Mouse (Mus musculus) urinary bladder, postnatal 10 days (tissue): ENCODE results near the gene Kcnma1.

Experiments
- DNase-seq: peaks from one replicate; pipeline ENCODE4 v3.0.0; 2022; ENCODE audit warnings: low spot score

Gene Kcnma1

DNA sequence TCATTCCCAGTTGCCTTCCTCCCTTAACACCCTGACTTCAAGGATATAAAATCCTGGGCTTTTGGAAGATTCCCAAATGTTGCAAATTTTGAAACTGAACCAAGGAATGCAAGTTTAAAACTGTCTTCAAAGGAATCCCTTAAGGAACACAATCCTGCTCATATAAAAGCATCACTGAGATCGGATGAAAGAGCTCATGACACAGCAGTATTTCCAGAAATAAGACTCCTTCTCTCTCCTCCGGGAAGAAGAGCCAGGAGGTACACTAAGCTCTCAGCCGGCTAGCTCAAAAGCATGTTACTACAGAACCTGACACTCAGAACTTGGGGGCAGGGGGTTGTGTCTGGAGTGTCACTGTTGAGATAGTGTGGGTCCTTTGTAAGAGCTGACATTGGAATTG is 325.8 kb downstream of the Kcnma1 start:
- no peak for DNase-seq

DNA sequence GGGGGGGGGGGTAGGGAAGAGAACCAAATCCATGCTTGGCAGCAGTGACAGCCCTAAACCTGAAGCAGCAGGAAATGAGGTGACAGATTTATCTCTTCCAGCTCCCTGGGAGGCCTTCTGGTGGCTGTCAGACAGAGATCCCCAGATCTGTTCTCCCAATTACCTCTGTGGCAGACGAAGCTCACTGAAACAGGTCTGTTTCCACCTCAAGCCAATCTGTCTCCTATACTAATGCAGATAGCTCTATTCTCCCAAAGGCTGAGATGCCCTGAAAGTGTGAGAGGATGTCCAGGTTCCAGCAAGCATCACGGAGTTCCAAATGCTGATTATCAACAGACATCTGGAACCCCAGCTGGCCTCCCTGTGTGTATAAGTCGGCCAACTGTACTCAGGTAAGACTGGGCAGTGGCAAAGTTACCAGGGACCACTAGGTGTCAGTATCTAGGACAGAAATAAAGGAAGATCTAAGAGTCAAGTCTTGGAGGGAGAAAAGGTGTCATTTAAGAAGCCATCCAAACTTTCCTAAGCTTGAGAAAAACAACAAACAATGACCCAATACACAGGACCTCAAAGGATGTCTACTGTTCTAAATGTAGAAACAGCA is 329.7 kb downstream of the Kcnma1 start:
- DNase-seq, result no peak

DNA sequence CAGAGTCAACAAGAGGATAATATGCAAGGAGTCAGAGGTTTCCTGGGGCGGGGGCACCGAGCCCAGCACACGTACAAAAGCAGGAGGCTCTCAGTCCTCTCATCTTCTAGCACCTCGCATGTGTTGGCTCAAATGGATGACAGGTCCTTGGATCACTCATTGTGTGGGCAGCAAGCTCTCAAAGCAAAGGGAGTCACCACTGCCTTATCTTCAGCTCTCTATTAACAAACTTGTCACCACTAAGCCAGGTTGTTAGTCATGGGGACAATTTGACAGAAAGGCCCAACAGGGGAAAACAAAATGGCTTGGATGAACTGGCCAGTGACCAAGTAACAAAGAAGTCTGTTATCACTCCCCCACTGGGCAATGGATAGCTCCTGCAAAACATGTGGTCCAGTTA is 331.5 kb downstream of the Kcnma1 start:
- no peak for DNase-seq

DNA sequence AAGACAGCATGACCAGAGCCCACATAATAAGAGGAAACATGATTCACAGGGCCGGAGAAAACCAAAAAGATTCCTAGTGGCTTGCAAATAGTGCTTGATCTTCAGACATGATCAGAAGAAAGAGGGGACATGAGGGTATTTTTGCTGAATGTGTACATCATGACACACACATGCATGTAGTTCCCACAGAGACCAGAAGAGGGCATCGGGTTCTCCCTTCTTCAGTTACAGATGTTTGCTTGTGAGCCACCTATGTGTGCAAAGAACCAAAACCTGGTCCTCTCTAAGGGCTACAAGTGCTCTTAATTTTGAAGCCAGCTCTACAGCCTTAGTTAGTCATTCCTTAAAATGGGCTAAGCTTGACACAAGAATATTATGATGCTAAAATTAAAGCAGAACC is 334.9 kb downstream of the Kcnma1 start:
- no peak for DNase-seq

DNA sequence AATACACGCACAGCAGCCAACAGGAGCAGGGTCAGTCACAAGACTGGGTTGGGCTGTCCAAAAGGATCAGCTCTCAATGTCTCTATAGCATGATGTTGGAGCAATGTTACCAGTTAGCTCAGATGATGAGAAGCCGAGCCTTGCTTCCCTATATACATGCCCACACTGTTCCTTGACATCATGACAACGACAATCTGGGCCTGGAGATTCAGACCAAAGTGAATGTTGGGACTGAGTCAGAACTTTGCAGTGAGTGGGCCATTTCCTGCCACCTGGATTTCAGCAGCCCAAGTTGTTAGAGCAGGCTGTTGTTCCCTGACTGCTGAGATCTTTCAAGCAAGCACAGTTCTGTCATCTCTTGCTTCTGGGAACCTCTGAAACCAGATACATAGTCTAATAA is 347.9 kb downstream of the Kcnma1 start:
- DNase-seq, result no peak

DNA sequence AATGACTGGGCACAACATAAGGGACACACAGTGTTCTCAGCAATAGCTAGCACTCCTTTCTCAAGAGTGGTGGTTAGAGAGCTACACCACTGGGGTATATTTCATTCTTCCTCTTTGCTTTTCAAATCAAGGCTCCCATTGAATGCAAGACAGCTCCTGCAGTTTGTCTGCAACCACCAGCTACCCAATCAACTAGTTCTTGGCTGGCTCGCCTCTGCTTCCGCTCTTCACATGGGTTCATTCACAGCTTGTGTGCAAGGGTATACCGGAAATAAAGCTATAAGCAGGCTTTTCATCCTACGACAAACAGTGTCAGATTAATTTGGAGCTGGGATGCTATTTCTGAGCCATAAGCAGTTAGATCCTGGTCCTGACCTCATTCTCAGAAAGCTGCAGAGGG is 362.6 kb downstream of the Kcnma1 start:
- no peak for DNase-seq

DNA sequence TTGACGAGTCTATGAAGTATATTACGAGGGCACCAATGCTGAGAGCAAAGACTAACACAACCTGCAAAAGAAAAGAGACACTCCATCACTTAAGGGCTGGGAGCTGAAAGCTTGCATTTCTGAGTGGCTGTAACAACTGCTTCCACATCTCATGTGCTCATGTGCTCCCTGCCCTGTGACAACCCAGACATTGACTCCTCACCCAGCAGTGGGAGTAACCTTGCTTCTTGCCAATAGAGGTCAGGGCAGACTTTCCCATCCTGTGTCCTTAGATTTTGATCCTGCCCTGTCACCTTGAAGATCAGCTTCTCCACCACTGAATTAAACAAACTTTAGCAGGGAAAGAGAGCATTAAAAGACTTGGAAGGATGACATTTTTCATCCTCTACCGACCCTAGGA is 364.2 kb downstream of the Kcnma1 start:
- DNase-seq, result no peak

DNA sequence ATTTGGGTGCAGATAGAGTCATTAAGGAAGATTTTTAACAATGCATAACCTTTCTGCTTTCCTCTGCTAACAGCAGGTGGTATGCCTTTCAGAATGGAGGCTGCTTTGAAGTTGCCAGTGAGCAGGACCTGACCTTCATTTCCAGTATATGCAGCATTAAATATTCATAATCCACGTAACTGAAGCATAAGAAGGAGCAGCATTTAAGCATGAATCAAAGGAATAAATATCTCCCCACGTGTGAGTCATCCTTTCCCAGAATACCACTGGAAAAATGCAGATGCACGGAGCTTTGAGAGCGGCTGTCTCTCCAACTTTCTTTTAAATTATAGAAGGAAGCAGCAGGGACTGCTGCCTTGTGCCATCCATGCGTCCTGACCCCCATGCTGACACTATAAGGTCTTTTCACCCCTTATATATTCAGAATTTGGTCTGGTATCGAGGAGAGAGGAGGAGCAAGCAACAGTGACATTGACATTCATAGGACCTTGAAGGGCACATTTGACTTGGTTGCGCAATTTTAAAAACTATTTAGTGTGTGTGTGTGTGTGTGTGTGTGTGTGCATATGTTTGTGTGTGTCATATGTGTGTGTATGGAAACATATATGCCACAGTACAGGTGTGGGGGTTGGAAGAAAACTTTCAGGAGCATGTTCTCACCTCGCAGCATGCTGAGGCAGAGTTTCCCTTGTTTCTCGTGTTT is 368.8 kb downstream of the Kcnma1 start:
- DNase-seq, result no peak

DNA sequence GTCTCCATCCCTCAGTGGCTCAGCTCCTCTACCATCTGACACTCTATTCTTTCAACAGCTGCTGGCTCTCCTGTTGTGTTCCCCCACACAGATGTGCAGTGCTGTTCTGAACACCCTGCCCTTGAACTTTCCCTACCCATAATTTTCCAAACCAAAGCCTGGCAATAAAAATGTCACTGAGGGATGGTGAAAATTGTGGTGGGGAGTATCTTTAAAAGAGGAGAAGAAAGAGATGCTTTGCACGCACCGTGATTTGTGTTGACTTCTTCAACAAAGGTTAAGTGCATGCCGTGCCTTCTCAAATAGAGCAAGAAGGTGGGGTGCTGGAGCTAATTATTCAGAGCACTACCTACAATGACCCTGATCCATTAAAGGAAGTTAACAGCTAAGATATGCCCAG is 371.1 kb downstream of the Kcnma1 start:
- DNase-seq, result no peak

DNA sequence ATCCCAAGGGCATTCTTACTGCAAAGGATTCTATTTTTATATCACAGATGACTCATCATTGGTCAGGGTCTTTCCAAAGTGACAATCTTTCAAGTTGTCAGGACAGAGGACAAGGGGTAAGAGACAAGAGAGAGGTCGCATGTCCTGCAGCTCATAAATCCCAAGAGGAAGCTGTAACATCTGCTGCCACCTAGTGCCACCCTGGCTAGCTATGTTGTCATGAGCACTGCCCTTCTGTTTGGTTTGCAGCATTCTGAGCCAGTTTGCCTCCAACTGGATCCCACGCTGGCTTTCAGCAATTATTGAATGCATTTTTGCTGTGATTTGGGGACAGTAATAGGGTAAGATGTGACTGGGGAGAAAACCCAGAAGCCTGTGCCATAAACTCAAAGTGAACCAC is 373.6 kb downstream of the Kcnma1 start:
- DNase-seq, result no peak

DNA sequence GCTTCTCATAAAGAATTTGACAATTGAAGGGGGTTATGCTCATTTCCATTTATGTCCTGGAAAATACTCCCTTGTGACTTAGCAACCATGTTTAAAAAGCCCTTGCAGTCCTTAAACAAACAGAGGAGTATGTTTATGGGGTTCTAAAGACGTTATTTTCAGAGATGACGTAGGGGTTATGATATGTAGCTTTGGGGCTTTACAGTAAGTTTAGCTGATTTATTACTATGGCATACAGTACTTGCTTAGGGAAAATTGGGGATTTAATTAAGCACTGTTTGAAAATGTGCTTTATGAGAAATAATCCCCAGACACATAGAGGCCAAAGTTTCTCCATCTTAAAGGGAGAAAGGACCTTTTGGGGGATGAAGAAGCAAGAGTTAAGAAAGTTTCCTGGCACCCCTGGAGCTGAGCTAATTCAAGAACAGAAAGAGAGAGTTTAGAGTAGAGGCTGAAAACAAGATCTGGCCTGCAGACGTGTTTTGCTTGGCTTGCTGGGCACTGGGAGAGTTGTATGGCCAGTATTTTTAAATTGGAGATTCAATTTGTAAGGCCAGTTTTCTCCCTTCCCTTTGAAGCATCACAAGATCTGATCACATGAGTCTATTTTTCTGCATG is 376.1 kb downstream of the Kcnma1 start:
- no peak for DNase-seq

DNA sequence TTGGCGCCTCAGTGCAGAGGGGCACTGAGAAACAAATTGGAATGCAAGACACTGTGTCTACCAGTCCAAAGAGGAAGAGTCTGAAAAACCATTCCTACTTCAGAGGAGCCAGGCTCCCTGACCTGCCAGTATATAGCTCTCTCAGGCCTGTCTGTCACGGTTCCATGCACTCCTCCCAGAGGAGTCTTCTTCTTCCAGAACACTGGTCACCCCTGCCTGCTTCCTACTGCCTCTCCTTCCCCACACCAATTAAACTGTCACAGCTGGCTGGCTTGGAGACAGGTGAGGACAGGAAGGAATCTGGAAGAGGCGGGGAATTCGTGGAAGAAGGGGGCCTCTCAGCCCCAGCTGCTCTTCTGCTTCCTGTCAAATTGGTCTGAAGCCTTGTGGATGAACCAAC is 378.4 kb downstream of the Kcnma1 start:
- no peak for DNase-seq

DNA sequence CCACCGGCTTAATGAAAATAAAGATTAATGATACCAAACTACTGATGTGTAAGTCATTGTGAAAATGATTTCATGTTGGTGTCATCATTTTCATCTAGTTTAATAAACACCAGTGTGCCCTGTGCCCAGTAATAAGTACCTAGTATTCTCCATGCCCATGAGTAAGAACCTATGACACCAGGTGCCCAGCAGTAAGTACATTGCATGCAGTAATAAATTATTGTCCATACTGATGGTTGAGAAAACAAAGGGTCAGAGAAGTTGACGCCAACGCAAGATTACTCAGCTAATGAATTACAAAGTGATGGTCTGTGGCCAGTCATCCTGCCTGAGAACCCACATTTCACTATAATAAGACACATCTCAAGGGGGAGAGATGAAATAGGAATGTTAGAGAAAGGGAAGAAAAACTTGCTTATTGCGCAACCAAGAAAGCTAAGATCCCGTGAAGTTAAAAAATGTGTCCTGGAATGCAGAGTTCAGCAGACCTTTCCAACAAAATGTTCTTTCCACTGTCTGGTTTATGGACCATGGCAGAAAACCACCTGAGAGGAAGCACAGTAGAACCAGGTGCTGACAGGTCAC is 381.2 kb downstream of the Kcnma1 start:
- DNase-seq, result no peak

DNA sequence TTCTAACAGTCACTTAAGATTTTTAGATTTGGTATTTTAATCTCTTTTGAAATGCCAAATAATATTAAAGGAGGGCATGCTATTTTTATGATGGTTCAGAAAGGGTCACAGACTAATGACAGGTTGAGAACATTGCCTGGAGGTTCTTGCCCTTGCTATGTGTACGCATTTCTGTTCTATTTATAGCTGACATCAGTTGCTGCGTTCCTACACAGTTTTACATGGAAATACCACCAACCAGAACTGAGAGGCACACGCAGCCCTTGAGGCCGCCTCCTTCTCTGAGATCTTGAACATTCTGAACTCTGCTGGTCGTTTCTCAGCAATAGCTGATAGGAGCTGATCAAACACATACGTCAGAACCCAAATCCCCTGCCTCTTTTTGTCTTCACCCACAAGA is 387.4 kb downstream of the Kcnma1 start:
- DNase-seq, result no peak

DNA sequence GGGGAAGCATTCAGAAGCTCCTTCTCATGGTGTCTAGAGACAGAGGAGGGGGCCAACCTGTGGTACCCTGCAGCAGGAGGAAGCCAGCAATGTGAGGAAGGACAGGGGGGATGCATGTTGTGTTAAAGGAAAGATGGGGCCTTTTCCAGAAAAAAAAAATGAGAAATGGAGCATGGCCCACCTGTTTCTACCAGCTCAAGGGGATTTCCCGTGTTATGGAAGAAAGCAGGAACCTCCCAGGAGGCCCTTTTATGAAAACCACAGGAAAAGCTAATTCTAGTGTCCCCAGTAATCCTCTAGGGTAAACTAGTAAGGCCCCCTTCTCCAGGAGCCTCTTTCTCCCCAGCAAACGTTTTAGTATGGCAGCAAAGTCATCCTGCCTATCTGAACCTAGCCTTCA is 388.2 kb downstream of the Kcnma1 start:
- DNase-seq, result no peak

DNA sequence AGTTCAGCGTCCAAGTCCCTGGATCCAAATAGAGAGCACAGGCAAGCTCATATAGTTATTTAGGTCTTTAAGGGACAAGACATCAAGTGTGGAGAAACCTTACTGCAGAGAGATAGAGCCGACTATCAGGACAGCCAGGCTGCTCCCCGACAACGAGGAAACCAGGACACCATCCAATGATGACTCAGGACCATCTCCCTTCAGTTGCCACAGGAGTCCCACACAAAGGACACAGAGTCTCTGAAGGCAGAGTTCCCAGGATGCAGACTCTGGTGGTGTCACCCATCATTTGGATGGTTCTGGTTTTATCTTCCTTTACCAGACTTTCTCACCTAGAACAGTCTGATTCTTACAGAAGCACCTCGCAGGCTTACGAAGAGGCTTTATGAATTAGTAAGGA is 388.9 kb downstream of the Kcnma1 start:
- no peak for DNase-seq

DNA sequence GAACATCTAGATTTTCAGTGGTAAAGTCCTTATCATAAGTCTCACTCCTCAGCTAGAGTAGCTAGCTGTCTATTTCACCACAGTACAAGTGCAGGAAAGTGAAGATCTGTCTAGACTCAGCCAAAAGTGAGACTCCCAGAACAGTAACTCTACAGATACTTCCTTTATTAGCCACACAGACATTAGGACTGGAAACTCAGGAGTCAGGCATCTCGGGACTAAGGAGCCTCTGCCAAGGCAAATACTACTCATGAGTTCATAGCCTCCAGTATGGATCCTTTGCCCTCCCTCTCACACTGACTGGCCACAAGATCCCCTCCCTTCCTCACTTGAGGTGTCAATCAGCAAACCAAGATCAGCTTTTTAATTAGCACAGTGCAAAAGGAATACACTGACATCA is 389.8 kb downstream of the Kcnma1 start:
- no peak for DNase-seq

DNA sequence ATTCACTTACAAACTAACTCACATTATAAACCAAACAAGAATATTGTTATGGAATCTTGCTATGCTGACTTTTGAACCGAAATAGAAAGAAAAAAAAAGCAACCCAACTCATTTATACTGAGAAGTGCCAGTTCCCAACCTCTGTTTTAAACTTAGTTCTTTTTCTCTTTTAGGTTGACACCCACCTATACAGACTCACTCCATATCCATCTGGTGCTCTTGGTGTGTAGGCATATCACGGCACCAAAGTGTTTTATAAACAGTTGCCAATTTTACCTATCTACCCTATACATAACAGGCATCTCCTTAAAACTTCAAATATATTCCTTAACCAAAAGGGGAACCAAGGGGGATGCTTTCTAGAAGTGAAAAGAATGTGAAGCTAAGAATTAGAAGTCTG is 393.6 kb downstream of the Kcnma1 start:
- no peak for DNase-seq

DNA sequence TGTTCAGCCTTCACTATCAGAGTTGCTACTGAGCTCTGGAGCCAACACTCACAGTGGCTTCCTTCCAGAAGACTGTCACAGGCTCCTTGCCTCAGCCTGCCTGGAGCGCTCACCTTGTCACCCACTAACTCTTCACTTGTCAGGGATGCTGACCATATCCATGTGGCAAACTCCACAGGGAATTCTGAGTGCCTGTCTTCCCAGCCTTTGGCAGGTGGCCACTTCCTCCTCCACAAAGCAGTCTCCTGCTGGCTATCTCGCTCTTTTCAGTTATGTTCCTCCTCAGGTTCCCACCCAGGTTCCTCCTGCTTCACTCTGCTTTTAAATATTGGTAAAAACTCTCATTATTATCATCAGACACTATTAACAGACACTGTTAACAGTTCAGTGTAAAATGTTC is 395.3 kb downstream of the Kcnma1 start:
- DNase-seq, result no peak

DNA sequence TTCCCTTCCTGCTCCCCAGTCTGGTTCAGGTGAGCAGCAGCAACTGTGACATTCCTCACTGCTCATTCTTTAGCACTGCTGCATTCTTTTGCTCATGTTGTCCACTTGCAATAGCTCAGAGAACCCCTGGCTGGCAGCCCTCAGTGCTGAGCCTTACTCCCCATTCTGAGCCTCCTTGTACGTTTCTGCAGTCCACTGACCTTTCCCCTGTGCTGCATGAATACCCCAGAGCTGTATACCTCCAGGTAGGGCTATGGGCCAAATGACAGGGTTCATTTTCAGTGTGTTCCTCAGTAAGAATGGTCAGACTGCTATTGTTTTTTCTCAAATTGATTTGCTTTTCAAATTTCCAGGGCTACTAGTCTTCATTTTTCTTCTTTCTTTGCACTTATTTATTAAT is 396.2 kb downstream of the Kcnma1 start:
- no peak for DNase-seq

DNA sequence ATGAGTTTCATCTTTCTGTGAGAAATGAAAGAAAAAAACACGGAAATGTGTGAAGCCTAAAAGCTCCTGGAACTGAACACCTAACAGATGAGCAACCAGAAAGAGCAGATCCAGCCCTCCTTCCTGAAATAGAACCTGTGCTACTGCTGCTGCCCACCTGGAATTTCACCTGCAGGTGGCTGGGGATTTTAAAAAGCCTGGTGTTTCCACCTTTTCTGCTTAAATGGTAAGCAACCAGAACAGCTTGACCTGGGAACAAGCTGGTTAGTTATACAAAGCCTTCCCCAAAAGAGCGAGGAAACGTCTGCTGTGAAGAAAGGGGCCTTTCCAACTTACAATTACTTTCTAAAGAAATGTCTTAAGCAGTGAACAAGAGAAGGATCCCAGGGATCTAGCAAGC is 404.2 kb downstream of the Kcnma1 start:
- DNase-seq, result no peak

DNA sequence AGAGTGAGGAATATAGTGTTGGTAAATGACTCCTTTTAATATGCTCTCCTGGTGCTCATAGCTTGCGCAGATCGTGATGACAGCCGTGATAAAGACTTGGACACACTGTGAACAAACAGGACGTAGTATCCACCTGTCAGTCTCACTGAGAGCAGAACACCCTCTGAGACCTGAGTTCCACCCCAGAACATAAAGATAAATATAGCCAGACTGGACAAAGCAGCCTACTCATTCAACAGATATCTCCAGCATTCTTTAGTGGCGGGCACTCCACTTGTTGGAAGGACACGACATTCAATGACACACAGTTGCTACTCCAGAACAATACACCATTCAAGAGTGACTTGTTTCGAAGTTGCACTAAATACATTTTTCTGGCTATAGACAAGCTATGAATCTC is 408.6 kb downstream of the Kcnma1 start:
- no peak for DNase-seq

DNA sequence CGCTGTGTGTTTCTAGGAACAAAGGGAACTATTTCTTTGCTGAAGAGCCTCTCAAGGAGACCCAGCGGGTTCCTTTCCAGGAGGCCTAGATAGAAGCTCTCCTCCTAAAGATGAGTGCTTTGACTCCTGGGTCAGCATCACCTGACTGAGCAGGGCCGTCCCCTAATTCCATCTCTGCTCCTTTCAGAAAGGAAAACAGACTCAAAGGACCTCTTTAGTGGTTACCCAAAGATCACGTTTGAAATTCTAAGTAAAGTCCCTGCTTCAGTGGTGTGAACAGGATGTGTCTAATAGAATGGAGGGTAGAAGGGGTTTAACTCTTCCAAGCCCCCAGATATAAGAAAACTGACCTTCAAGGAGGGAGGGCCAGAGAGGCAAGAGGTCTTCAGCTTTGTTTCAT is 411.4 kb downstream of the Kcnma1 start:
- no peak for DNase-seq

DNA sequence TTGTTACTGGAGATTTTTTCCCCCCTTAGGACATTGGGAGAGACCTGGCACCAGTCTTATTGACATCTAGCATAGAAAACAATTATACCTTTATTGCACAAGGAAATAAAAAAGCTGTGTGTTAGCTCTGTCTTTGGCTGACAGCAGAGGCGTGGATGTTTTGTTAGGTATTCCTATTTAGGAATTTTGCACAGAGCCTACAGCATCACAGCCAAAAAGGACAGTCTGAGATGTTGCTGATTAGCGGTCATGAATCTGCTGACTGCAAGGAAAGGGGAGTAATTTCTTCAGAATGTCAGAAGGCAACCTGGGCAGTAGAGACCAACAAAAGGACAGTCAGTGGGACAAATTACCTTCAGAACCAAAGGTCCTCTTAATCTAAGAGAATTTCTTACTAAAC is 412.2 kb downstream of the Kcnma1 start:
- no peak for DNase-seq
